Mouse (Mus musculus): ENCODE results near the gene Kcnj14.

The Kcnj14 gene

GRCm38 (mm10) chr7:45794971-45795370 lies 29.6 kb downstream of the Kcnj14 start:
- peak in 1 of 2 experiments; percentile 41 for DNase-seq

GRCm38 (mm10) chr7:45793969-45794585 lies 30.5 kb downstream of the Kcnj14 start:
- no peak for DNase-seq

- DNase-seq = peak in 1 of 2 experiments; percentile 11
Observed at GRCm38 (mm10) chr7:45793240-45793639, 31.3 kb downstream of the Kcnj14 start.

- DNase-seq = peak in 1 of 2 experiments; percentile 5
Observed at GRCm38 (mm10) chr7:45791756-45792490, 32.7 kb downstream of the Kcnj14 start.

GRCm38 (mm10) chr7:45790721-45791120 lies 33.9 kb downstream of the Kcnj14 start:
- DNase-seq = peak in 1 of 2 experiments; percentile 26

- peak in 1 of 2 experiments; percentile 37 for DNase-seq
Observed at GRCm38 (mm10) chr7:45787642-45788041, 36.9 kb downstream of the Kcnj14 start.

GRCm38 (mm10) chr7:45786661-45787413 lies 37.7 kb downstream of the Kcnj14 start:
- DNase-seq = peak; percentile 76 to 77

GRCm38 (mm10) chr7:45786136-45786578 lies 38.4 kb downstream of the Kcnj14 start:
- DNase-seq = peak; percentile 92 to 93

- peak; percentile 89 to 91 for DNase-seq
Observed at GRCm38 (mm10) chr7:45785388-45786135, 39.0 kb downstream of the Kcnj14 start.

- peak; percentile 99 for DNase-seq
Observed at GRCm38 (mm10) chr7:45784524-45785372, 39.8 kb downstream of the Kcnj14 start, which contains the start of gene Sult2b1. Gene Sult2b1 (minus strand): TSS chr7:45784669.

GRCm38 (mm10) chr7:45783511-45784091 lies 41.0 kb downstream of the Kcnj14 start, which contains the start of gene Lmtk3:
Gene Lmtk3 (plus strand): TSS chr7:45783738.
- peak; percentile 90 to 92 for DNase-seq

GRCm38 (mm10) chr7:45782271-45782670 lies 42.3 kb downstream of the Kcnj14 start:
- DNase-seq = no peak

GRCm38 (mm10) chr7:45779081-45779641 lies 45.4 kb downstream of the Kcnj14 start:
- no peak for DNase-seq

- no peak for DNase-seq
Observed at GRCm38 (mm10) chr7:45775237-45775636, 49.3 kb downstream of the Kcnj14 start.

GRCm38 (mm10) chr7:45771101-45771500 lies 53.5 kb downstream of the Kcnj14 start:
- no peak for DNase-seq

GRCm38 (mm10) chr7:45770427-45771082 lies 54.0 kb downstream of the Kcnj14 start:
- no peak for DNase-seq

GRCm38 (mm10) chr7:45767500-45767899 lies 57.1 kb downstream of the Kcnj14 start:
- DNase-seq = no peak

- no peak for DNase-seq
Observed at GRCm38 (mm10) chr7:45766764-45767163, 57.8 kb downstream of the Kcnj14 start.

Measured in cerebellum, postnatal 10 days (tissue).